Mouse (Mus musculus): ENCODE results near the gene Lrch4.

GRCm38 (mm10) chr5:137595921-137596320 is 33.0 kb upstream of the Lrch4 start:
- no peak for TF ChIP-seq POLR2A (IDR thresholded peaks at IDR 0.05; ENCODE audit: control insufficient read depth, extremely low read depth, insufficient read depth, low read length, poor library complexity)
- TF ChIP-seq CTCF (IDR thresholded peaks at IDR 0.05; ENCODE audit: borderline replicate concordance, control insufficient read depth, extremely low read depth, insufficient read depth, low read length, poor library complexity) = no peak
